Mouse (Mus musculus) kidney, postnatal 0 days (tissue): ENCODE results near the gene Slx4. TPM values are rescaled to one million over a fixed set of nuclear protein-coding genes. Genes with fewer than 3 reads are reported as not detected.

Experiments used
- ATAC-seq: fragments of 200-750 bp; cut with Nextera tagmentation; replicated peaks from 2 replicates; pipeline ENCODE4 v1.8.0; 2017; ENCODE audit warnings: low read depth, moderate number of reproducible peaks, moderate TSS enrichment, moderate library complexity; ENCODE audit not compliant: low FRiP score
- DNase-seq: peaks from one replicate; pipeline ENCODE4 v3.0.0-alpha.2; 2016; ENCODE audit warnings: low spot score
- H3K27ac ChIP-seq: fragments of 300-500 bp; sonication (generic); 2 replicates; pipeline ENCODE4 v1.5.1; 2014; ENCODE audit warnings: mild to moderate bottlenecking
- H3K27me3 ChIP-seq: fragments of 300-500 bp; sonication (generic); 2 replicates; pipeline ENCODE4 v1.6.1; 2014; ENCODE audit warnings: low read length, mixed read lengths; ENCODE audit not compliant: insufficient read depth
- H3K36me3 ChIP-seq: fragments of 300-500 bp; sonication (generic); 2 replicates; pipeline ENCODE4 v1.6.1; 2014; ENCODE audit warnings: low read length, mixed read lengths; ENCODE audit not compliant: insufficient read depth
- H3K4me1 ChIP-seq: fragments of 300-500 bp; sonication (generic); replicated peaks from 2 replicates; pipeline ENCODE4 v1.6.1; 2014; ENCODE audit warnings: antibody characterized with exemption, low read length, mixed read lengths; ENCODE audit not compliant: insufficient read depth
- H3K4me2 ChIP-seq: fragments of 300-500 bp; sonication (generic); 2 replicates; pipeline ENCODE4 v1.6.1; 2014; ENCODE audit warnings: mild to moderate bottlenecking, low read length, moderate library complexity, mixed read lengths
- H3K4me3 ChIP-seq: fragments of 300-500 bp; sonication (generic); replicated peaks from 2 replicates; pipeline ENCODE4 v1.5.1; 2014; ENCODE audit warnings: low read depth, low read length
- H3K9ac ChIP-seq: fragments of 300-500 bp; sonication (generic); 2 replicates; pipeline ENCODE4 v1.6.1; 2014; ENCODE audit warnings: low read depth, low read length
- H3K9me3 ChIP-seq: fragments of 300-500 bp; sonication (generic); replicated peaks from 2 replicates; pipeline ENCODE4 v1.6.1; 2016; ENCODE audit warnings: low read length, inconsistent platforms, mixed read lengths
- CTCF ChIP-seq: IDR thresholded peaks from 2 replicates; pipeline ENCODE4 v1.5.1; 2016; ENCODE audit warnings: antibody characterized with exemption, low read depth, mild to moderate bottlenecking, moderate library complexity
- WGBS: fragments of 180-500 bp; shearing (Covaris S2); extraction: QIAGEN DNeasy Blood & Tissue Kit; methylation state at CpG from one replicate; pipeline ENCODE4 v1.1.7; 2014; 5-methylcytosine and 5-hydroxymethylcytosine counted together
- polyA plus RNA-seq: library from polyadenylated mRNA; unstranded; fragments of >200 nt; fragmentation: Nextera tagmentation; extraction: Ambion mirVana; gene quantifications from 2 replicates; pipeline ENCODE4 v1.2.1, GENCODE M21; 2015

The Slx4 gene
- 11.9 and 13.4 TPM in 2 replicates for polyA plus RNA-seq

DNA sequence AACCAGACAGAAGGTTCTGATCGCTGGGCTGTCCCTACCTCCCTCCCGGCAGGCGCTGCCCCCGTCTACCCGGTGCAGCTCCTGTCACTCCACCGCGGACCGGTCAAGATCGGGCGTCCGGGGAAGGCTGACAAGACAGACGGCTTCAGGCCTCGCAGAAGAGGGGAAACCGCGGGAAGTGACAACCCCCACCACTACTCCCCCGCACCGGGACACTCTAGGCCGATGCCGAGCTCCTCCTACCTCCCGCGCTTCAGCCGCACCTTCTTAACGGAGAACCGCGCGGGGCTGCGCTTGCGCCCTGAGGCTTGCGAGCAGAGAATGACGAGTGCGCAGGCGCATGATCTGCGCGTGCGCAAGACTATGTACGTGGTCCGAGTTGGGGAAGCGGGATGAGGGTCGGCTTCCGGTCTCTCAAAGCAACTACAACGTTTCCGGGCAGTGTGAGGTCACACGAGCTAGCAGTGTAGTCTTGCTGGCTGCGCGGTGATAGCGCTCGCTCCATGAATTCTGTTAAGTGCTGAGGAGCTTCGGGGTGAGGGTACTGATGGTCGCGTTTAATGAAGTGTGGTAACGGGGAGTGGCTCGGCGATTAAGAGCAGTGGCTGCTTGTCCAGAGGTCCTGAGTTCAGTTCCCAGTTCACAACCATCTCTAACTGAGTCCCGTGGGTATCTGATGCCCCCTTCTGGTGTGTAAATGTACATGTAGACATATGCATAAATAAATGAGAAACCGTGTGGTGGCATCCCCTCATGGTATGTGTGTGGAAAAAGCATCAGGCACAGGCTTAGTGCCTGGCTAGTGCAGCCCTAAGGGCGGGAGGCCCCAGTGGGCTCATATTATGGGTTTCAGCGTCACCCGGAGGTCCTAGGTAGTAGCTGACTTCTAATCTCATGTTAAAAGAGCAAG is at the start of gene Slx4:
Gene Slx4, minus strand, starts transcription at position 282 of the 910 bp plus-strand sequence.
- Histone ChIP-seq H3K9me3 (no peaks in the 10 kb centered on the region), H3K27ac (peak within 1 kb of the TSS; percentile 88), H3K9ac (peak within 1 kb of the TSS; percentile 81), H3K36me3 (peaks cover 21% of the 10 kb centered on the region), H3K27me3 (no peaks in the 10 kb centered on the region), H3K4me3 (peak within 1 kb of the TSS; percentile 79), H3K4me1 (peaks cover 9% of the 10 kb centered on the region; the same call in 1 of the 2 replicates), H3K4me2 (peak within 1 kb of the TSS; percentile 93)
- 2% methylated on average over 58 of the region's 58 CpGs for WGBS
- DNase-seq (peak; percentile 99), ATAC-seq (peak; percentile 98)
- peak; percentile 68 for TF ChIP-seq CTCF

DNA sequence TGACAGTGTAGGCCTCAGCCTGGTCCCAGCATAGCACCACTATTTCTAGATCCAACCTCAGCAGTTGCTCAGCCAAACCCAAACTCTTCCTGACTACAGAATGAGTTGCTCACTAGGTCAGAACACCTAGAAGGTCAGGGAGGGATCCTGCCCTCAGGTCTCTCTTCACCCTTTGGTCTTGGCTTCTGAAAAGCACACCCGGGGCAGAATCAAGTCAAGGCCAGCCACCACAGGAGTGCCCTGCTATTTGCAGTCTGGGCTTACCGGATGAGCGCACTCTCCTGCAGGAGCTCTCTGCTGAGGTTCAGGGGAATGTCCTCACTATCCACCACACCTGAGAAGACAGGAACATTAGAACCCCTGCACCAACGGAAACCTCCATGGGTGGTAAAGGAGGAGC is 49.0 kb upstream of the Slx4 start:
- DNase-seq, result no peak
- H3K36me3 ChIP-seq, result peaks cover 56% of the 10 kb centered on the region
- 88% methylated on average over 4 of the region's 4 CpGs for WGBS

DNA sequence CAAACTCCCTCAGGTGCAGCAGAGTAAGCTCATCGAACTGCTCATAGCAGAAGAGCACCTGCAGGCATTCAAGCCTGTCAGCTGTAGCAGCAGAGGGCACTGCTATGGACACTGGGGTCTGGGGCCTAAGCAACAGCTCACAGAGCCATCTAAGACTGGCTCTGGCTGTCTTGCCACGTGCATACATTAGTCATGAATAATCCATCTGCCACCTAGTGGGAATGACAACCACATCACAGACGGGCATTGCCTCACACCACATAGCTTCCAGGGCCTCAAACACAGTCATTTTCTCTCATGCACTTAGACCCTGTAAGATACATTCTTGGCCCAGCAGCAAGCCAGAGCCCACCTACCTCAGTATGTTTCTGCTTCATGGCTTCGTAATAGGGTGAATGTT is 42.0 kb upstream of the Slx4 start:
- Histone ChIP-seq H3K9ac (no peak overlapping the region), H3K4me3 (no peak overlapping the region), H3K36me3 (peaks cover 52% of the 10 kb centered on the region), H3K4me1 (no peaks in the 10 kb centered on the region), H3K4me2 (no peak overlapping the region), H3K27ac (no peak overlapping the region), H3K27me3 (no peaks in the 10 kb centered on the region), H3K9me3 (no peaks in the 10 kb centered on the region)
- DNase-seq (no peak), ATAC-seq (0 out of 2 replicates have a peak, but pooled peaks have one; percentile 25)
- 85% methylated on average over 4 of the region's 4 CpGs for WGBS
- TF ChIP-seq CTCF, result peak; percentile 43; the same call in 1 of the 2 replicates

More for the DNA sequence above, 49.0 kb upstream of the Slx4 start:
- Histone ChIP-seq H3K9me3 (no peaks in the 10 kb centered on the region), H3K27ac (no peak overlapping the region), H3K4me1 (no peaks in the 10 kb centered on the region), H3K27me3 (no peaks in the 10 kb centered on the region), H3K4me2 (no peak overlapping the region), H3K9ac (no peak overlapping the region), H3K4me3 (no peak overlapping the region)
- peak; percentile 68 for ATAC-seq
- no peak for TF ChIP-seq CTCF

DNA sequence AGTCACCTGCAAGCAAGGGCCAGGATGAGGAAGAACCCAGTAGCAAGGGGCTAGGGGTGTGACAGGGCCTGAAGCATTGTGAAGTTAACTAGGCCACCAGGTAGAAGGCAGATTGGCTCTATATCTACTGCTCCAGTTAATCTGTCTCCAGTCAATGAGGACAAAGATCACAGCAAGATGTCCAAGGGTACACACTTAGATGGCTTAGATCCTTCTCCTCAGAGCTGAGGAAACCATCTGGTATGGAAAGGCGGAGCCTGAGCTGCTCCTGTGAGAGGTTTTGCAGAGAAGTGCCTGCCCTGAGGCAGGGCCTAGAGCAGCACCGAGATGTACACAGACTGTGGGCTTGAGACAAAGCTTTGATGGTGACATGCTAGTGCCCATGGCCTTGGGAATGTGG is 40.5 kb upstream of the Slx4 start:
- WGBS, result 93% methylated on average over 2 of the region's 2 CpGs
- ATAC-seq, result no peak

DNA sequence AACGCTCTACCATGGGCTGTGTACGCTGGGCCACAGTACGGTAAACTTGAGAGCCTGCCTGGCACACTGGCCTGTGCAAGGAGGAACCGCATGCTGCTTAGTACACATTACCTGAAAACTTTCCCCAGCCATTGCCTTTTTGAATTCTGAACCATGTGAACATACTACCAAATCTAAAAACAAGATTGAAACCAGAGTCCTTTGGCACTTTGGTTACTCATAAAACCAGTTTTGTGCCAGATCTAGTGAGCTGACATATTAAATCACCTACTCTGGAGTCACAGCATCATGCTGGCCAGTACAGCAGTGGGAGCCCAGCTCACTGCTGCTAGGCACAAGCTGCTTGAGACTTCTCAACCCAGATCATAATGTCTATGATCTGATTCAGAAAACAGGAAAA is 38.1 kb upstream of the Slx4 start:
- no peak for DNase-seq
- 97% methylated on average over 4 of the region's 4 CpGs for WGBS
- H3K4me1 ChIP-seq, result no peaks in the 10 kb centered on the region
- ATAC-seq, result no peak
- no peak overlapping the region for H3K27ac ChIP-seq
- H3K4me3 ChIP-seq, result no peak overlapping the region
- peaks cover 53% of the 10 kb centered on the region for H3K36me3 ChIP-seq
- no peak for TF ChIP-seq CTCF
- H3K27me3 ChIP-seq, result no peaks in the 10 kb centered on the region
- no peak overlapping the region for H3K4me2 ChIP-seq
- no peaks in the 10 kb centered on the region for H3K9me3 ChIP-seq
- no peak overlapping the region for H3K9ac ChIP-seq

More for the DNA sequence above, 40.5 kb upstream of the Slx4 start:
- Histone ChIP-seq H3K4me1 (no peaks in the 10 kb centered on the region), H3K4me2 (no peak overlapping the region), H3K4me3 (no peak overlapping the region), H3K36me3 (peaks cover 49% of the 10 kb centered on the region), H3K27ac (no peak overlapping the region), H3K9ac (no peak overlapping the region), H3K9me3 (no peaks in the 10 kb centered on the region), H3K27me3 (no peaks in the 10 kb centered on the region)
- TF ChIP-seq CTCF, result no peak
- no peak for DNase-seq

DNA sequence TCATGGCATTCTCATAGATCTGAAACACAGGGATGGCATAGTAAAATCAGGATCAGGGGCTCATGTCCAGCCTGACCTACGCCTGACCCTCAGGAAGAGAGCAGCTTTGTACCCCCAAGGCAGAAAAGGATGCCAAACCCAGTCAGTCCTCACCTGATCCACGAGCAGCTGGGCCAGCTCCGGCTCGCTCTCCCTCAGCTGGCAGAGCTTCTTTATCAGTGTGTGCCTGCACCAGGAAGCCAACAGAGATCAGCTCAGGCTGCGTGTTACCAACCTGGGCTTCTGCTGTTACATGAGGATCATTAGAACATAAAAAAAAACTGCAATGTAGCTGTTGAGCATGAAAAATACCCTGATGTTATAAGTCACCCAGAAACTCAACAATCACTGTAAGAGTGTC is 36.6 kb upstream of the Slx4 start:
- no peak for DNase-seq
- H3K9me3 ChIP-seq, result no peaks in the 10 kb centered on the region
- peaks cover 40% of the 10 kb centered on the region for H3K36me3 ChIP-seq
- WGBS, result 82% methylated on average over 5 of the region's 5 CpGs
- no peak overlapping the region for H3K9ac ChIP-seq
- no peak overlapping the region for H3K27ac ChIP-seq
- H3K4me2 ChIP-seq, result no peak overlapping the region
- H3K4me1 ChIP-seq, result no peaks in the 10 kb centered on the region
- H3K4me3 ChIP-seq, result no peak overlapping the region
- no peak for TF ChIP-seq CTCF
- no peaks in the 10 kb centered on the region for H3K27me3 ChIP-seq
- no peak for ATAC-seq
